Mouse (Mus musculus): ENCODE data around the gene Aqp8. TPM values are rescaled to one million over a fixed set of nuclear protein-coding genes. Genes with fewer than 3 reads are reported as not detected.

Gene Aqp8
- polyA plus RNA-seq (2014; fragmentation: Illumina TruSeq; extraction: RNeasy Lipid Tissue Mini Kit (QIAGEN cat#74804); ENCODE audit: low read depth, low replicate concordance) = 9.8 TPM

DNA sequence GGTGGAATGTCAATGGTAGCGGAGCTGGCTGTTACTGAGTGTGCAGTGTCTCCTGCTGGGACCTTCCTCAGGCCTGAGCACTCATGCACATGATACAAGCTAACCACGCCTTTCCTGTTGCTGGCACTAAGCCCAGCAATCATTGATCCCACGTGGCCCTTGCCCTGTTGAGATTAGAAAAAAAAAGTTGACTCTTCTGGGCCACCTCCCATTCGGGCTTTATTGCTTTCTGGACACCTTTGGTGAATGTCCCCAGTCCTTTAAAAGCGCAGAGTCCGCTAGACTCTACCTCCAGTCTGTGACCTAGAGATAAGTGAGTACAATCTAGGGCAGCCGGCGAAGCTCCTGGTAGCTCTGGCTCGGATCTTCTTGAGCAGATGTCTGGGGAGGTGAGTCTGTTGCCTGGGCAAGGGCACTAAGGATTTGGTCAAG lies at the start of gene Aqp8:
Gene Aqp8 (plus strand): TSS at position 222 of the 432 bp plus-strand sequence.

DNA sequence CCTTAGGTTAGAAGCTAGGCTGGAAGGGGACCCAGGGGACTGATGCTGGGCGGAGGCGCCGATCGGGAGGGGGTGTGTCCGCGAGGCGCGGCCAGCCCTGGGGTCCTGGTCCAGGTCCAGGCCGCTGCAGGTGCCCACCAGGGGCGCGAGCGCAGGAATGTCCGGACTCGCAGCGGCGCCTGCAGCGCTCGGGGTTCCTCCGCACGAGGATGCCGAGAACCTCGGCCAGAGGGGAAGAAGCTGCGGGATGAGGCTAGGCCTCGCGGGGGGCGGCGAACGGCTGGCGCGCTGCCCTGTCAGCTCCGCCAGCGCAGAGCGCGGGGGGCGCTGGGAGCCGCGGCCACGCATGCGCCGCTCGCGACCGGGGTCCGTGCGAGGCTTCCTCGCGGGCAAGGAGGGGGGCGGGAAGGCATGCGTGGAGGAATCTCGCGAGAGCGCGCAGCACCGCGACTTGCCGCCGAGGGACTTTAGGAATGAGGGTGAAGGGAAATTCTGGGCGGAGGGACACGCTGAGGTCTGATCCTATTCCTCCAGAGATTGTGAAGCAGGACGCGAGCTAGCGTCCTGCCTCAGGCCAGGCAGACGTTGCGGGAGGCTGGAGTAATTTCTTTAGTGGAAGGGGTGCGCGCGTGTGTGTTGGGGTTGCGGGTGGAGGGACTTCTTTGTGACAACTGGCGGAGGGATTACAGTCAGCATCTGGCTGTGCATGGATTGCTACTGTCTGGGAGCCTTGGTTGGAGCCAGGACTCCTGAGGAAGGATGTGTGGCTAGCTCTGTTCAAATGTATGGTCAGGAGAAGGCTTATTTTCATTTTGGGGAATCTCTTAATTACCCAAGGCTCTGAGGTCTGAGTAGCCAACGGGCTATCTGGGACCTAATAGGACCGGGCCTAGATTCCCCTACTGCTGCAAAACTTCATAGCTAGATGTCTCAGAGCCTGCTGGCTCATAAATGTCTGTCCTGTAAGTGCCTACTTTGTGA lies 38.4 kb downstream of the Aqp8 start, which contains the start of gene Zkscan2:
Gene Zkscan2 (minus strand): TSS at position 211 of the 981 bp plus-strand sequence.

Other genes starting within 250 kb of the Aqp8 start
- gene Slc5a11, start 247.5 kb upstream of the Aqp8 start, polyA plus RNA-seq (2014; fragmentation: Illumina TruSeq; extraction: RNeasy Lipid Tissue Mini Kit (QIAGEN cat#74804); ENCODE audit: low read depth, low replicate concordance) = not detected
- 71.9 TPM for gene Lcmt1, start 92.5 kb upstream of the Aqp8 start, polyA plus RNA-seq (2014; fragmentation: Illumina TruSeq; extraction: RNeasy Lipid Tissue Mini Kit (QIAGEN cat#74804); ENCODE audit: low read depth, low replicate concordance)
- 8.4 TPM for gene Arhgap17, start 92.4 kb upstream of the Aqp8 start, polyA plus RNA-seq (2014; fragmentation: Illumina TruSeq; extraction: RNeasy Lipid Tissue Mini Kit (QIAGEN cat#74804); ENCODE audit: low read depth, low replicate concordance)
- gene Zkscan2, start 38.2 kb downstream of the Aqp8 start, polyA plus RNA-seq (2014; fragmentation: Illumina TruSeq; extraction: RNeasy Lipid Tissue Mini Kit (QIAGEN cat#74804); ENCODE audit: low read depth, low replicate concordance) = 9.6 TPM